Mouse (Mus musculus): ENCODE data around the gene Slc9a3r1. TPM values are rescaled to one million over a fixed set of nuclear protein-coding genes. Genes with fewer than 3 reads are reported as not detected.

Slc9a3r1 gene
- total RNA-seq (2021), result 10 to 100 TPM; 11.9 to 17.4 TPM

DNA sequence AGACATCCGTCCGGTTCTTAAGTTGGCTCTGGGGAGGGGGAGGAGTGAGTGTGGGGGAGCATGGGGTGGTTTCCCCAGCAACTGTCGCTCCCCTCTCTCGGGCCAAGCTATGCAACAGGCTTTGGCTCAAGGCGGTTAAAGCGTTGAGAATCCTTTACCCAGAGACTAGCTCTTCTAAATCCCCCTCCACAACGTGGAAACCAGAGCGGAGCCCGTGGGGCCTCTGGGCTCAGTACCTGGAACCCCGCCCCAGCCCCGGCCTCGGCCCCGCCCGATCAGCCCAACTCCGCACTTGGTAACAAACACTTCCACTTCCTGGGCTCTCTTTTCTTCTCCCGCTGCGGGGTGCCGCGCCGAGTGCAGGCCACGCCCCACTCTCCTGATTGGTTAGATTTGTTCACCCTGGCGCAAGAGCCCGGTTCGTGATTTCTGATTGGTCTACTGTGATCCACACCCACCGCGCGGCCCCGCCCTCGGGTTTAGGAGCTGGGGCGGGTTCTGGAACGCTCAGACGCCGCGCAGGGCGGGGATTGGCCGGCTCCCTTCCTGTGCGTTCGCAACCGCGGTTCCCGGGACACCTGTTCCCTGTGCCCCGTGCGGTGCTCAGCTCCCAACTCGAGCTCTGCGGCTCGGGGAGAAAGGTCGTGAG, at the start of gene Slc9a3r1:
TSS of gene Slc9a3r1 (plus strand) at position 510 of the 649 bp plus-strand sequence.
- DNase-seq, result peak; percentile 98
- intact Hi-C loops (cut with DNase I), result no loop called here

DNA sequence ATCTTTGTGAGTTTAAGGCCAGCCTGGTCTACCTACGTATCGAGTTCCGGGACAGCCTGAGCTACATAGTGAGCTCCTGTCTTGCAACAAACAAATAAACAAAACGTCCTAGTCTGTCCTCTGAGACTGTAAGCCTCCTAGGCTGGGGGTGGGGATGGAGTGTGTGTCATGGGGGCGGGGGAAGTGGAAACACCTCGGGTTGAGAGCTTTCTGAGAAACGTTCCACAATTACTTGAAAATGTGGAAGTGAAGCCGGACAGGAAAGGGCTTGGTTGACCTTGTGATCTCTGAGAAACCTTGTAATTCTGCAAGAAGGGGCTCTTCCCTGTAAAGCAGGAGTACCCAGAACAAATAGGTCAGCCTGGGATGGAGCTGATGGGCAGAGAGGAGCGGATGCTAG, 43.7 kb upstream of the Slc9a3r1 start:
- DNase-seq, result no peak
- intact Hi-C loops (cut with DNase I), result no loop called here

DNA sequence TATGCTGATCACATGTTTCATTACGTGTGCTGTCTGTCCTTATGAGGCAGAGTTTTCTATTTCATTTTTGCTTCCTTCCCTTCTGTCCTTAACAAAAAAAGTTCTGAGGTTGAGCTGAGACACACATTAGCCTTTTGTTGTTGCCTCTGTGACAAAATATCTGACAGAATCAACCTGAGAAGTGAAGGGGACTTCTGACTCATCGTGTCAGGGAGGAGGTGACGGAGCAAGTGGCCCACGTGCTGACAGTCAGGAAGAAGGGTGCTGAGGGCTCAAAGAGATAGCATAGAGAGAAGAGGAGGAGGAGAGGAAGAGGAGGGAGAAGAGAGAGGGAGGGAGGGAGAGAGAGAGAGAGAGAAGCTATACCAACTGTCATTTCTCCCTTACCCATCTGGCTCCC, 34.7 kb upstream of the Slc9a3r1 start:
- intact Hi-C loops (cut with DNase I), result no loop called here
- no peak for DNase-seq

DNA sequence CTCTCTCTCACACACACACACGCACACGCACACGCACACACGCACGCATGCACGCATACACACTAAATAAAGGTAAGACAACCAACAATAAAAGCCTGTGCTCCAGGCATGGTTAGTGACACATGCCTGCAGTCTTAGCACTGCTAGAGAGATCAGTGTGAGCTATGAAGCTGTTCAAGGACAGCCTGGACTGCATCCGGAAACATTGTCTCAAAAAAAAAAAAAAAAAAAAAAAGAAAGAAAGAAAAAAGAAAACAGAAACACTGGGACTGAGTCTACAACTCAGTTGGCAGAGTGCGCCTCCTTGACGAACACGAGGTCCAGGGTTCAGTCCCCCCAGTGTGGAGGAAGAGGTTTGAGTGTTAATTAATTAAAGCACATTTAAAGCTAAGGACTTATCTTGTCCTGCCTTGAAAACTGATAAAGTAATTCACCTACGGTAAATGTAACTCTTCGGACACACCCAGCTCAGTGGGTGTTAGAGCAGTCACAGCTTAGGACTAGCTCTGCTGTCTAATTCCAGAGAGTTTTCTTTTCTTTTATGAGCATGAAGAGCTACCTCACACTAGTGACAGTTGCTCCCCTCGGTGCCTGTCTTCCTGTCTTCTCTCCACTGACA, 33.5 kb upstream of the Slc9a3r1 start:
- DNase-seq, result no peak
- intact Hi-C loops (cut with DNase I), result no loop called here

DNA sequence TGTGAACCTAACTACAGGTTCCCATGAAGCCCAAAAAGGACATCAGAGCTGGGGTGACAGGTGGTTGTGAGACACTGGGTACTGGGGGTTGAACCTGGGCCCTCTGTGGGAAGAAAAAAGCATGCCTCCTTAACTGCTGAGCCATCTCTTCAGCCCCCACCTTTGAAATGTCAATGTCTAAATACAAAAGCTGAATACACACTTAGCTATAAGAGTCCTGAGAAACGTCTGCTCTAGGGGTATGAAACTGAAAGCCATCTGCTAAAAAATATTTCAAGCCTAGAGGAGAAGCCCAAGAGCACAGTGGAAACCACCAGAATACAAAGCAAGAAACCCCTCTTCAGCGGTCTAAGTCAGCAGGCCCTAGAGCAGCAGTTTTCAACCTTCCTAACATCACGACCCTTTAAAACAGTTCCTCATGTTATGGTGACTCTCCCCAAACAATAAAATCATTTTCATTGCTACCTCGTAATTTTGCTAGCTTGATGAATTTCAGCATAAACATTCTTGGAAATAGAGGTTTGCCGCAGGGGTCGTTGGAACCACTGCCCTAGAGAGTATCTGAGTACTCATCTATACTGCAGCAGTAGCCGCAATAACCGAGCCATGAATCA, 31.3 kb upstream of the Slc9a3r1 start:
- no peak for DNase-seq
- intact Hi-C loops (cut with DNase I), result no loop called here

DNA sequence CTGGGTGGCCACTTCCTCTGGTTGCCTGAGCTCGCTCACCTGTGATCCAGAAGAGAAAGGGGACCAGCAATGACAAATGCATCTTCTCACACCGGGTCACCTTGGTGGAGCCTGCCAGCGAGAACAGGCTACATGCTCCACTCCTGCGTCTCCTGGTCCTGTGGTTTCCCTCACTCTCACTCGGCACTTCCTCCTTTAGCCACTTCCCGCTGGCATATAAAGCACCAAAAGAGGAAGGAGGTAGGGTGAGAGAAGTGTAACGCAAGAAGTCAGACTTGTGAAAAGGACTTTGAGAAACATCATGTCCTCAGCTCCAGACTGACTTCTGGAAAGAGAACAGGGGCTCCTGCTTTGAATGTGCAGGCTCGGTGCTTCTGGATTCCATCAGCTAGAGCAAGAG, 29.3 kb upstream of the Slc9a3r1 start, which contains the start of gene Cd300lf:
TSS of gene Cd300lf (minus strand) at position 193 of the 400 bp plus-strand sequence.
- DNase-seq, result no peak
- intact Hi-C loops (cut with DNase I), result no loop called here

DNA sequence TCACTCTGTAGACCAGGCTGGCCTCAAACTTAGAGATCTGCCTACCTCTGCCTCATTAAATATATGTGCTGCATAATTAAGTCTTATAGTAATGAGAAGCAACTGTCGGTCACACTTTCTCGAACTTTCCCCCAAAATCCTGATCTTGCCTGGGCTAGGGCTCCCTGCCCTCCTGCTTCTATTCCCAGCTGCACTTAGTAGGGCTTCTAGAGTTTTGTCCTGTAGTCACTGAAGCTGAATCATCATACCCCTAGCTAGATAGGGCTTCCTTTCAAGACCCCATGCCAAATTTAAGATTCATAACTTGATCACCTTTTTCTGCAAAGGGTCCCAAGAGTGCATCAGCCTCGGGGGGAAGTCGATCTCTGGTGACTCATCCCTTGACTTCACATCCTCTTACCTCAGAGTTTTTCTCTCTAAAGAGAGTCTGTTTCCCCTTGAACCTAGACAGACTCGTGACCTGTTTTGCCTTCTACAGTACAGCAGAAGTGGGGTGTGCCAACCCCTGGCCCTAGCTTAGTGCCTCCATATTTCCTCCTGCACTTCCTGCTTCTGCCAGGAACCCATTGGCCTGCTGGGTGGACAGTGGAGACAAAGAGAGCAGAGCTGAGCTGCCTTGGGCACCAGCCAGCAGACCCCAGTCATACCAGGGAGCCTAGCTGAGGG, 24.4 kb upstream of the Slc9a3r1 start:
- intact Hi-C loops (cut with DNase I), result no loop called here
- DNase-seq, result no peak

DNA sequence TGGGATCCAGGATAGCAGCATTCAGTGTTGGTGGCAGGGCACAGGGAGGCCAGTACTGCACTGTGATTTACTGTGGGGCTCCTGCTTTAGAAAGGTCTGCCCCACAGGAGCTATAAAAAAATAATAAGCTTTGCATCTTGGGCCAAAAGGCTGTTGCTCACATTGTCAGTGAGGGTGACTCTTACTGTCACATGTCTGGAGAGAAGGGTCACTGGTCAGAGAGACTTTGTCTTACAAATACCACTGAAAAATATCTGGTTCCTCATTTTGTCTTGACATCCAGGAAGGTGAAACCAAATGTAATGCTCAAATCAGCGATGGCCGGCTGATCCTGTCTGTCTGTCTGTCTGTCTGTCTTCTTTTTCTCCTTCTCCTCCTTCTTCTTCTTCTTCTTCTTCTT, 21.2 kb upstream of the Slc9a3r1 start:
- DNase-seq, result no peak
- intact Hi-C loops (cut with DNase I), result no loop called here

DNA sequence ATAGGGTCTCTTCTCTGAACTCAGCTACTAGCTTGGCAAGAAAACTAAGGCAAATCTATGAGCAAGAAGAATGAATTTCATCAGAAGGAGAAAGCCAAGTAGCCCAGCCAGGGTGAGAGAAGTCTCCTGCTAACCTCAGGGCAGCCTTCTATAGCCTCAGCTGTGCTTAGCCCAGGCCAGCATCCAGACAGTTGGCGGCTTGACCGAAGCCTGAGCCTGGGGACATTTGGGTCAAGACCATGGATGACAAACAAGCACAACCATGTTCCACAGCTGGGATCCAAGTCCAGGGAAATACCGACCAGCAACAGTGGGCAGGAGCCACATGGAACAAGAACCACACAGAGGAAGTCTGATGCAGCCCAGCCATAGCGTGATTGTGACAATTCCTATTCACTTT, 15.3 kb upstream of the Slc9a3r1 start:
- intact Hi-C loops (cut with DNase I), result no loop called here
- no peak for DNase-seq

DNA sequence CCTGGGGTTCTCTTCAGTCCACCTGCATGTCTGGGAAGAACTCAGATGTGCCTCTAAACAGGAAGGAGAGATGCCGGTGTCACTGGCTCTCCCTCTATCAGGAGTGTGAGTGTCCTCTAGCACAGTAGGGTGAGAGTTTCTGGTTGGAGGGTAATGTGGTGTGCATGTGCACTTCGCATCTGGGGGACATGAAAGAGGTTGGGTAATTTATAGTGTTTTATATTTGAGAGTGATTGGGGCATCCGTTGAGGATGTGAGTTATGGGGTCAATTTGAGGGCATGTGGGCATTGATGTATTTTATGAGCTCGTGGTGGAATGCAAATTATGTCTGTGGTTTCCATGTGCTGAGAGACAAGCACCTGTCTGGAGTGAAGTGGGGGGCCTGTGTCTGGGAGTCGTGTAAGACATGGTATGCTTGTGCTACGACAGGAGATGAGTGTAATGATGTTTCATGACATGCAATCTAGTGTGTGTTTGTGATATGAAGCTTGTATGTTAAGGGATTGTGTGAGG, 12.3 kb upstream of the Slc9a3r1 start:
- intact Hi-C loops (cut with DNase I), result no loop called here
- no peak for DNase-seq

DNA sequence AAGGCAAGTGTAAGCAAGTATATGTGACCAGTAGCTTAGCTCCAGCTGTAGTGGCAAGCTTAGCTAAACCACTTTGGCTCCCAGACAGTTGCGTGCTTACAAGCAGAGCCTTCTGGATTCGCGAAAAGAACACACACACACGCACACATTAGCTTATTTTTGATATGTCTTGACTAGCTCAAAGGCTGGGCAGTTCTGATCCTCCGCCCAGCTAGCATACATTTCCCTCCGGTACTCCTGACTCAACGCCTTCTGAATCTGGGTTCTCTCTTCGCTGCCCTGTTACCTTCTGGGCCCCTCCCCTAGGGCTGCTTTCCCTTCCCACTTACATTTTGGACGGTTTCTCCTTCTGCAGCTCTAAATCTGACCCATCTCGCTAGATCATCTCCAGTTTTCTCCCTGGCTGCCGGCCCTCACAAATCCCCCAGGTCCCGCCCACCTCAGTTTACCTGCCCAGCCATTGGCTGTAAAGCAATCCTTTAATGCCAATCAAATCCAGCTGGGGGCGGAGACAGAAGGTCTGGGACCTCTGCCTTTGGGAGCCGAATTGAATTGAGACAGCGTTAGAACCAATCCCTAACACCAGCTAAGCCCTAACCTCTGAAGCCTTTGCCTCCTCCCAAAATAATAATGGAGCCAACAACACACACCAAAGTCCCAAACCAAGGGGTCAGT, 11.2 kb upstream of the Slc9a3r1 start:
- intact Hi-C loops (cut with DNase I), result no loop called here
- peak; percentile 61 to 73 for DNase-seq

DNA sequence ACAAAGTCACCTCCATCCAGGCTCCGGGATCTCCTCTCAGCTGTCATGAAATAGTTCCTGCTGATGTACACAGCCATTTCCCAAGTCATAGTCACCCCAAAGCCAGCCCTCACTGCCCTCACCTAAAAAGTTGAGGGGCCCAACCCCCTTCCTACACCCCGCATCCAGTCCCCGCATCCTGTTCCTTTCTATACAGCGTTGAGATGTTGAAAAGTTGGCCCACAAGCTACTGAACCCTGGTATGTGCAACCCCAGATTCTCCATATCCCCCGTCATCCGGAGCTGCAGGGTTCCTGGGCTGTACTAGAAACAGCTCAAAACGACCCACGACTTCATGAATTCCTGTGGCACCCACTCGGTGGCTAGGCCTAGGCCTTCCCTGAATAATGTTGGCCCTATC, 10.1 kb upstream of the Slc9a3r1 start:
- intact Hi-C loops (cut with DNase I), result loop anchor here (1.0 kb wide), 1 partner anchor 70 kb away; no protein-coding TSS in a partner anchor
- no peak for DNase-seq

DNA sequence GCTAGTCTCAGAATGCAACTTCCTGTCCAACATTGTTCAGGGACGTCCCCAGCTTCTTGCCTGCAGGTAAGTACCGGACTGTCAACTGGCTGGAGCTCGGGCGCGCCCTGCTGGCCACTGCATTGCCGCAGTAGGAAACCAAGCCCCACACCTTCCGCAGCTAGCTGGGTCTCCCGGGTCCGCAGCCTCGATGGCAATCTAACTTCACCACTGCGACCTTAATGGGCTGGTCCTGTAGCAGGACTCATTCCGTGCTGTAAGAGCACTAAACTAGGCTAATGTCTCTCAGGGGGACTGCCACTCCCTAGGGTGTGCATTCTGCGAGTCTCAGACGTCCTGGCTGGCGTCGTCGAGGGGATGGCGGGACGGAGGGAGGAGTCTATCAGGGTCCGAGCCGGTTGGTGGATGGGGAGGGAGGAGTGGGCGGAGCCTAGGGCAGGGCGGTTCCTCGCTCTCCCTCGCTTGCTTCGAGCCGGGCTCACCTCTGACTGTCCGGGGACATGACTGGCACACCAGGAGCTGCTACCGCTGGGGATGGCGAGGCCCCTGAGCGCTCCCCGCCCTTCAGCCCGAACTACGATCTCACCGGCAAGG, 9.3 kb upstream of the Slc9a3r1 start:
- intact Hi-C loops (cut with DNase I), result loop anchor here (1.0 kb wide), 1 partner anchor 70 kb away; no protein-coding TSS in a partner anchor
- peak; percentile 81 to 83 for DNase-seq

DNA sequence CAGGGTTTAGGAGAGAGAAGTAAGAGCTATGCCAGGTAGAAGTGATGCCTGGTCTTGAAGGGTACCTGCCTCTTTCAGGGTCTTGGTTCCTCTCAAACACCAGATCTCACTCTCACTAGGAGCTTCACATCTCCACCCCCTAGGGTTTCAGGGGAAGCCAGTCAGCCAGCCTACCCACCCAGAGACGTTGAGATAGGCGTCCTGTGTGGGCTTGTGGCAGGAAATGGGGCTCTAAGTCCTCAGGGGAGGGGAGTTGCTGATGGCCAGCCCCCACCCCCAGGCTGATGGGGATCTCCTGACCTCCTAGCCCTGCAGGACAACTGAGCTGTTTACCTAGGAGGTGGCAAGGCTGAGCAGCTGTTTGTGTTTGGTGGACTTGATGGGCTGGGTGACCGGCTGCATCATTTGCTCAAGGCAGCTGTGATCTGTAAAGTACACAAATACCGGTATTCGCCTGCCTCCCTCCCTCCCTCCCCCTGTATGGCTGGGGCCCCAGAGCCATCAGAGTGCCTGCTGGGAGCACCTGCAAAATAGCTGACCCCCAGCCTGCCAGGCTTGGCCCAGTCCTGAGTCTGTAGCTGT, 8.0 kb upstream of the Slc9a3r1 start:
- no peak for DNase-seq

DNA sequence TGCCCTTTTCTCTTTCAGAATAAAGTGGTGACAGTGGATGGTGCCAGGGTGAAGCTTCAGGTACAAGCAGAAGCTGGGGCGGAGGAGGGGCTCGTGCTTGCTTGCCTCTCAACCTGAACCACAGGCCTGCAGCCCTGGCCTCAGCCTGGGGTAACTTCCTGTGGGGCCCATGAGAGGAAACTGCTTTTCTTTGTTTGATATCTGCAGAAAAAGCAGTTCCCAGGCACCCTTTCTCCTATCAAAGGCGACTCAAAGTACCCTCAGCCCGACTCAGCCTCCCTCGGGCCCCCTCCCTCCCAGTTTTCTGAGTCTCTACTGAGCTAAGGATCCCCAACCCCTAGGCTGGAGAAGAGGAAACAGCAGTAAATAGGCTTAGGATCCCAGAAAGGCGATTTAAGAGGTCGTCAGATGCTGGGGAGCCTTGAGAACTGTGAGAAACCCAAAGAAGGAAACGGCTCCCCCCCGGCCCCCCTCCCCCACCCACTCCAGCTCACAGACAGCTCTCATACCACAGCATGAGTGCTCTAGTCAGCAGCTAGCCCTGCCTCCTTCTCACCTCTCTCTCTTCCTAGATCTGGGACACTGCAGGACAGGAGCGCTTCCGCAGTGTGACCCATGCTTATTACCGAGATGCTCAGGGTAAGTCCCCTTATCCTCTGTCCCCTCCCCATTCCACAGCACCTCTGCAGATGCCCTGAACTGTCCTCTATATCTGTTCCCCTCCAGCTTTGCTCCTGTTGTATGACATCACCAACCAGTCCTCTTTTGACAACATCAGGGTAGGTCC, 5.0 kb upstream of the Slc9a3r1 start:
- intact Hi-C loops (cut with DNase I), result no loop called here

More for the DNA sequence above, 8.0 kb upstream of the Slc9a3r1 start:
- intact Hi-C loops (cut with DNase I), result no loop called here

DNA sequence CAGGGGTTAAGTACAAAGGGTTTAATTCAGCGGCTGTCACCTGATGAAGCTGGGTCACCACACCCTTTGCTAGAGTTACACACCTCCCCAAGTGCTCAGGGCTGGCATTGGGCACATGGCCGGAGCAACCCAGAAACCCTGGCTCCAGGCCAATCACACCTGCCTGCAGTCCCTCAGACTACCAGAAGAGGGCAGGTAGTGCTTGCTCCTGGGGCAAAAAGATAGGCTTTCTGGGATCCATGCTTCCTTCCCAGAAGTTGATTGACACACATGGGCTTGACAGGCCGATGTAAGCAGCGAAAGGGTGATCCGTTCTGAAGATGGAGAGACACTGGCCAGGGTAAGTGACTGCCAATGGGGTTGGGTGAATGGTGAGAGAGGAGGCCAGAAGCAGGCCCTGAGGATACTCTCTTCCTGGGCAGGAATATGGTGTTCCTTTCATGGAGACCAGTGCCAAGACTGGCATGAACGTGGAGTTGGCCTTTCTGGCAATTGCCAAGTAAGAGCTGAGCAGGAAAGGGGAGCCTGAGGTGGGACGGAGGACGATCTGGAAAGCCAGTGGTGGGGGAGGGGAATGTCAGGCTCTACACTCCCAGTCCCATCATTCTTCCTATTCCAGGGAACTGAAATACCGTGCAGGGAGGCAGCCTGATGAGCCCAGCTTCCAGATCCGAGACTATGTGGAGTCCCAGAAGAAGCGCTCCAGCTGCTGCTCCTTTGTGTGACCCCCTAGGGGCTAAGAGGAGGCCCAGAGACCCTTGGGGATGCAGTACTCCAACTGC, 2.9 kb upstream of the Slc9a3r1 start:
- intact Hi-C loops (cut with DNase I), result loop anchor here (2.0 kb wide), 1 partner anchor 111 kb away; no protein-coding TSS in a partner anchor
- peak; percentile 71 to 84 for DNase-seq

More for the DNA sequence above, 5.0 kb upstream of the Slc9a3r1 start:
- DNase-seq, result peak in 1 of 2 experiments; percentile 39

DNA sequence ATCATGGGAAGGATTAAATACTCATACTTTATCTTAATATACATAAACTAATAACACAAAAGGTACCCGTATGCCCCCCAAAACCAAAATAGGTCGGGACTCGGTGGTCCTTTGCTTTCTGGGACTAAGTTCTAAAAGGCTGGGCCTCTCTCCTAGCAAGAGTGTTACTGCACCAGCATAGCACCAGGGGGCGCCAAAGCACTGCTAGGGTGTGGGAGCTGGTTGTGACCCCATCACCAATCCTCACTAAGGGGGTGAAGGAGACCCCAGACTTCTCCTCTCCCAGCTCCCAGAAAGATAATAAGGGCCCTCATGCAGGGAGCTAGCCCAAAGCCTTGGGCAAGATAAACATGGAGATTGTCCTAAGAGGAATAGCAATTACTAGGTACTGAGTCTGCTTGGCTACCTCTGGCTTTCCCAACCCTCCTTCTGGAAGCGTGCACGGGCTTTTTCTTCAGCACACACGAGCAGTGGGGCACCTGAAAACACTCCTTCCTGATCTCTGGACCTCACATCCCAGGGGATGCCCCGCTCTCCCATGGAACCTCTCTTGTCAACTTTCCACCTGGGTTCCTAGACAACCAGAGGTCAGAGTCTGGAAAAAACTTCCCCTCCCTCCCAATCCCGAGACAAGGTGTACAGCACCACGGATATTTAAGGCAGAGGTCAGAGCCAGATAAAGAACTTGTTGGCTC, 2.1 kb upstream of the Slc9a3r1 start:
- DNase-seq, result peak; percentile 73 to 90
- intact Hi-C loops (cut with DNase I), result loop anchor here (1.0 to 2.0 kb wide), 2 partner anchors 21 to 110 kb away; no protein-coding TSS in a partner anchor

All from heart, postnatal 10 days (tissue).